Mouse (Mus musculus) CH12.LX (cell line): Measurements from ENCODE around the gene Coq7. TPM values are rescaled to one million over a fixed set of nuclear protein-coding genes. Genes with fewer than 3 reads are reported as not detected.

ENCODE experiments used
- DNase-seq: peaks from one replicate; pipeline ENCODE4 v3.0.0-alpha.2; 2013; ENCODE audit errors: extremely low read depth
- H3K27ac ChIP-seq: 2 replicates; pipeline ENCODE4 v1.5.1; 2012; ENCODE audit warnings: low read depth, mild to moderate bottlenecking, control low read depth, moderate library complexity; ENCODE audit not compliant: insufficient read depth
- H3K27me3 ChIP-seq: replicated peaks from 2 replicates; pipeline ENCODE3; 2012; ENCODE audit warnings: inconsistent platforms
- H3K36me3 ChIP-seq, 2 experiments: replicated peaks in 1 of 2; 2 replicates each; pipeline versions ENCODE3 to v1.6.1; 2012; ENCODE audit warnings: inconsistent platforms in 1 of 2, low read length in 1 of 2, mild to moderate bottlenecking in 1 of 2, mixed read lengths in 1 of 2, moderate library complexity in 1 of 2; ENCODE audit not compliant: control insufficient read depth in 1 of 2, insufficient read depth in 1 of 2
- H3K4me1 ChIP-seq, 2 experiments: 2 replicates each; pipeline ENCODE4 v1.6.1; 2012; ENCODE audit warnings: inconsistent platforms in 1 of 2, moderate library complexity in 1 of 2; ENCODE audit not compliant: insufficient read depth in 2 of 2, control insufficient read depth in 1 of 2
- H3K4me2 ChIP-seq: 2 replicates; pipeline ENCODE4 v1.6.1; 2012; ENCODE audit warnings: low read depth, mild to moderate bottlenecking, control low read depth; ENCODE audit not compliant: poor library complexity, insufficient read depth, severe bottlenecking
- H3K4me3 ChIP-seq, 3 experiments: fragments of 150-350 bp in 1 of 3; sonication (generic) in 1 of 3; replicated peaks in 1 of 3; 2 replicates each; pipeline versions ENCODE3 to v1.5.1; 2011 to 2012; ENCODE audit warnings: low read depth in 2 of 3, low read length in 2 of 3, mild to moderate bottlenecking in 2 of 3, moderate library complexity in 2 of 3, control low read depth in 1 of 3, improper control_type of control experiment in 1 of 3, inconsistent platforms in 1 of 3, mixed read lengths in 1 of 3; ENCODE audit not compliant: poor library complexity in 1 of 3
- H3K79me2 ChIP-seq: replicated peaks from 2 replicates; pipeline ENCODE4 v1.6.1; 2012; ENCODE audit warnings: mild to moderate bottlenecking, moderate library complexity; ENCODE audit not compliant: control insufficient read depth, poor library complexity, insufficient read depth, severe bottlenecking; ENCODE audit errors: extremely low read depth
- H3K9ac ChIP-seq: 2 replicates; pipeline ENCODE4 v1.6.1; 2012; ENCODE audit warnings: low read depth, mild to moderate bottlenecking, control low read depth, moderate library complexity; ENCODE audit not compliant: insufficient read depth
- H3K9me3 ChIP-seq: replicated peaks from 2 replicates; pipeline ENCODE3; 2012; ENCODE audit warnings: low read length, inconsistent platforms, mixed read lengths
- BHLHE40 ChIP-seq: IDR thresholded peaks from 2 replicates; pipeline ENCODE4 v1.6.1; 2011; ENCODE audit warnings: mild to moderate bottlenecking, low read depth, low read length, improper control_type of control experiment
- CHD1 ChIP-seq: IDR thresholded peaks from 2 replicates; pipeline ENCODE4 v1.6.1; 2012; ENCODE audit warnings: low read depth, low read length, improper control_type of control experiment, inconsistent platforms
- CHD2 ChIP-seq: IDR thresholded peaks from 2 replicates; pipeline ENCODE4 v1.6.1; 2011; ENCODE audit warnings: low read length, improper control_type of control experiment
- CTCF ChIP-seq, 2 experiments: IDR thresholded peaks in 1 of 2; conservative IDR thresholded peaks in 1 of 2; 2 replicates each; pipeline ENCODE4 v1.5.1; 2011 to 2012; ENCODE audit warnings: low read depth in 2 of 2, low read length in 2 of 2, improper control_type of control experiment in 1 of 2, inconsistent platforms in 1 of 2, mild to moderate bottlenecking in 1 of 2, moderate library complexity in 1 of 2
- E2F4 ChIP-seq: IDR thresholded peaks from 2 replicates; pipeline ENCODE4 v1.6.1; 2011; ENCODE audit warnings: low read depth, low read length, improper control_type of control experiment; ENCODE audit not compliant: insufficient replicate concordance
- ELF1 ChIP-seq: IDR thresholded peaks from 2 replicates; pipeline ENCODE4 v1.6.1; 2014; ENCODE audit warnings: low read depth, mild to moderate bottlenecking, inconsistent platforms, low read length, improper control_type of control experiment
- EP300 ChIP-seq: IDR thresholded peaks from 2 replicates; pipeline ENCODE4 v1.6.1; 2011; ENCODE audit warnings: low read length, improper control_type of control experiment
- HCFC1 ChIP-seq: IDR thresholded peaks from 2 replicates; pipeline ENCODE4 v1.6.1; 2012; ENCODE audit warnings: low read depth, mild to moderate bottlenecking, inconsistent platforms, low read length, improper control_type of control experiment
- JUN ChIP-seq: IDR thresholded peaks from 2 replicates; pipeline ENCODE4 v1.6.1; 2011; ENCODE audit warnings: low read depth, mild to moderate bottlenecking, low read length, improper control_type of control experiment, moderate library complexity; ENCODE audit not compliant: insufficient read depth
- JUND ChIP-seq: conservative IDR thresholded peaks from 2 replicates; pipeline ENCODE4 v1.6.1; 2011; ENCODE audit warnings: low read depth, low read length, improper control_type of control experiment
- KAT2A ChIP-seq: IDR thresholded peaks from 2 replicates; pipeline ENCODE4 v1.6.1; 2012; ENCODE audit warnings: low read length, improper control_type of control experiment, inconsistent platforms; ENCODE audit not compliant: insufficient replicate concordance
- MAFK ChIP-seq: IDR thresholded peaks from 2 replicates; pipeline ENCODE4 v1.6.1; 2011; ENCODE audit warnings: low read length, improper control_type of control experiment; ENCODE audit not compliant: insufficient replicate concordance
- MAX ChIP-seq: IDR thresholded peaks from 2 replicates; pipeline ENCODE4 v1.6.1; 2011; ENCODE audit warnings: low read length, improper control_type of control experiment
- MXI1 ChIP-seq: IDR thresholded peaks from 2 replicates; pipeline ENCODE4 v1.6.1; 2011; ENCODE audit warnings: mild to moderate bottlenecking, low read depth, low read length, improper control_type of control experiment
- MYC ChIP-seq: IDR thresholded peaks from 2 replicates; pipeline ENCODE4 v1.6.1; 2011; ENCODE audit warnings: low read depth, mild to moderate bottlenecking, improper control_type of control experiment, low read length
- PAX5 ChIP-seq: IDR thresholded peaks from 2 replicates; pipeline ENCODE4 v1.6.1; 2012; ENCODE audit warnings: low read length, inconsistent platforms, mixed read lengths
- POLR2A ChIP-seq: IDR thresholded peaks from 2 replicates; pipeline ENCODE4 v1.6.1; 2011; ENCODE audit warnings: low read depth, mild to moderate bottlenecking, improper control_type of control experiment, low read length
- POLR2AphosphoS2 ChIP-seq: IDR thresholded peaks from 2 replicates; pipeline ENCODE4 v1.6.1; 2011; ENCODE audit warnings: low read depth, low read length, improper control_type of control experiment
- RAD21 ChIP-seq: IDR thresholded peaks from 2 replicates; pipeline ENCODE4 v1.6.1; 2011; ENCODE audit warnings: low read depth, mild to moderate bottlenecking, low read length, improper control_type of control experiment, moderate library complexity
- SIN3A ChIP-seq: IDR thresholded peaks from 2 replicates; pipeline ENCODE4 v1.6.1; 2012; ENCODE audit warnings: low read length, improper control_type of control experiment, inconsistent platforms
- TBP ChIP-seq: conservative IDR thresholded peaks from 2 replicates; pipeline ENCODE4 v1.6.1; 2011; ENCODE audit warnings: low read depth, low read length, improper control_type of control experiment
- TCF12 ChIP-seq: IDR thresholded peaks from 2 replicates; pipeline ENCODE4 v1.6.1; 2014; ENCODE audit warnings: low read depth, mild to moderate bottlenecking, inconsistent platforms, low read length, improper control_type of control experiment
- UBTF ChIP-seq: IDR thresholded peaks from 2 replicates; pipeline ENCODE4 v1.6.1; 2012; ENCODE audit warnings: low read depth, mild to moderate bottlenecking, inconsistent platforms, low read length, improper control_type of control experiment, moderate library complexity
- USF1 ChIP-seq: IDR thresholded peaks from 2 replicates; pipeline ENCODE4 v1.6.1; 2014; ENCODE audit warnings: low read depth, mild to moderate bottlenecking, inconsistent platforms, low read length, improper control_type of control experiment
- ZC3H11A ChIP-seq: IDR thresholded peaks from 2 replicates; pipeline ENCODE4 v1.6.1; 2012; ENCODE audit warnings: low read depth, mild to moderate bottlenecking, inconsistent platforms, low read length, improper control_type of control experiment
- ZKSCAN1 ChIP-seq: IDR thresholded peaks from 2 replicates; pipeline ENCODE4 v1.6.1; 2012; ENCODE audit warnings: low read depth, inconsistent platforms, low read length, improper control_type of control experiment, borderline replicate concordance
- ZMIZ1 ChIP-seq: IDR thresholded peaks from 2 replicates; pipeline ENCODE4 v1.6.1; 2012; ENCODE audit warnings: low read depth, mild to moderate bottlenecking, inconsistent platforms, low read length, improper control_type of control experiment
- ZNF384 ChIP-seq: IDR thresholded peaks from 2 replicates; pipeline ENCODE4 v1.6.1; 2012; ENCODE audit warnings: low read depth, low read length, improper control_type of control experiment, inconsistent platforms
- dilution Hi-C: fragments of 300-500 bp; cut with MboI; formaldehyde crosslinking; loops from 2 replicates; pipeline ENCODE4 v1.14.3; 2020; ENCODE audit warnings: low sequenced_read_pairs; ENCODE audit not compliant: extremely low pct_unique_long_range_greater_than_20kb, extremely low pct_ligation_motif_present
- in situ Hi-C: fragments of 300-500 bp; cut with MboI; formaldehyde crosslinking; loops from 3 replicates; pipeline ENCODE4 v1.14.3; 2019; ENCODE audit warnings: low sequenced_read_pairs, low pct_ligation_motif_present, low pct_unique_long_range_greater_than_20kb, mixed read lengths
- polyA plus RNA-seq: library from polyadenylated mRNA; unstranded; fragments of >175 nt; gene quantifications from 2 replicates; pipeline ENCODE4 v1.2.1, GENCODE M21; 2012; ENCODE audit warnings: low read depth; ENCODE audit not compliant: insufficient read length
- total RNA-seq, 2 experiments: library from RNA; depleted of rRNA; stranded (reverse); fragments of 300-350 nt in 1 of 2; fragments of >200 nt in 1 of 2; gene quantifications; 2 replicates each; pipeline ENCODE4 v1.2.3; 2012 to 2014

The Coq7 gene
- total and polyA plus RNA-seq, 3 experiments: 38.8 to 50.4 (median 43.6) TPM

DNA sequence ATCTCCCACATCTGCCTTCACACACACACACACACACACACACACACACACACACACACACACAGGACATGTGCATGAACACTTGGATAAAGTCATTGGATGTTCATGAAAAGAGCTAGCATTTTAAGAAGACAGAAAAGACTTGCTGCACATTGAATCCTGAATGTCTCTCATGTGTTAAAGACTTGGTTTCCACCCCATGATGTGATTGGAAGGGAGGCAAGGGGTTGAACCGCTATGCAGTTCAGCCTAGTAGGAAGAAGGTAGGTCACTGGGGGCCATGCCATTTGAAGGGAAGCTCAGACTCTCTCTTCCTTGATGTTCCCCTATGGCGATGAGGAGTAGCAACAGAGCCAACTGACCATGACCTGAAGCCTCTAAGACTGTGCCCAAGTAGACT, 51.2 kb downstream of the Coq7 start:
- in situ Hi-C loops (no loop called here), dilution Hi-C loops (no loop called here)
- Histone ChIP-seq H3K9me3 (no peaks in the 10 kb centered on the region), H3K36me3 (no peaks in the 10 kb centered on the region), H3K4me3 (peak overlapping the region in 1 of 3 experiments; percentile 18), H3K27me3 (no peaks in the 10 kb centered on the region), H3K9ac (no peak overlapping the region; the same call in 1 of the 2 replicates), H3K4me2 (peak overlapping the region; percentile 34; the same call in 1 of the 2 replicates), H3K27ac (no peak overlapping the region), H3K4me1 (peaks cover 28 to 52% of the 10 kb centered on the region in 2 experiments), H3K79me2 (no peaks in the 10 kb centered on the region)
- TF ChIP-seq JUND: no peak
- TF ChIP-seq JUN: no peak
- TF ChIP-seq KAT2A: no peak
- TF ChIP-seq MAX: 0 out of 2 replicates have a peak, but pooled peaks have one; percentile 23
- TF ChIP-seq CHD2: no peak
- no peak for TF ChIP-seq ZNF384
- TF ChIP-seq TBP: no peak
- TF ChIP-seq POLR2AphosphoS2: no peak
- no peak for TF ChIP-seq E2F4
- TF ChIP-seq CHD1: no peak
- no peak for TF ChIP-seq USF1
- TF ChIP-seq MAFK: no peak
- TF ChIP-seq POLR2A: no peak
- 0 out of 2 replicates have a peak, but pooled peaks have one; percentile 2 for TF ChIP-seq EP300
- peak; percentile 66 for TF ChIP-seq SIN3A
- TF ChIP-seq MXI1: peak; percentile 57; the same call in 1 of the 2 replicates
- no peak for TF ChIP-seq CTCF (conservative IDR thresholded peaks at IDR 0.05 in 1 of 2, IDR thresholded peaks at IDR 0.05 in 1 of 2; ENCODE audit: low read depth in 2 of 2, low read length in 2 of 2)
- no peak for TF ChIP-seq ZC3H11A
- TF ChIP-seq PAX5: no peak
- TF ChIP-seq ZMIZ1: no peak
- TF ChIP-seq UBTF: no peak
- no peak for TF ChIP-seq HCFC1
- peak; percentile 41; the same call in 1 of the 2 replicates for TF ChIP-seq BHLHE40
- TF ChIP-seq ZKSCAN1: no peak
- no peak for TF ChIP-seq ELF1
- TF ChIP-seq MYC: no peak
- no peak for TF ChIP-seq TCF12
- no peak for TF ChIP-seq RAD21
- no peak for DNase-seq
